8 mouse cellular contexts compared by ENCODE assay signal in genomic region chr14:46702669-46703435, GRCm38 (mm10). TPM values are rescaled to one million over a fixed set of nuclear protein-coding genes. Genes with fewer than 3 reads are reported as not detected.
DNase-seq lines count a peak whose midpoint lies in the region; ATAC-seq and TF ChIP-seq lines count a peak whose summit lies in the region.

No protein-coding gene starts in this region.

- intact Hi-C loops in heart, adult 2 months (cut with DNase I), result loop anchor here (5.0 kb wide), 2 partner anchors 141 to 711 kb away; no protein-coding TSS in a partner anchor

- no peak for TF ChIP-seq EP300 in heart, adult 2 months (IDR thresholded peaks at IDR 0.05; ENCODE audit: insufficient read depth, low read depth, low read length)

- no peaks in the 10 kb centered on the region; the same call in 1 of the 2 replicates for H3K4me1 ChIP-seq in heart, adult 2 months (ENCODE audit: control insufficient read depth, insufficient read depth, low read length)
- H3K4me1 ChIP-seq in kidney, embryonic 15.5 days, result peaks cover 9% of the 10 kb centered on the region; the same call in 1 of the 2 replicates

- H3K79me2 ChIP-seq in heart, adult 2 months (replicated peaks; ENCODE audit: control insufficient read depth, insufficient read depth, low read length), result no peaks in the 10 kb centered on the region

- peak; percentile 43; the same call in 1 of the 2 replicates for ATAC-seq in kidney, embryonic 15.5 days (replicated peaks; ENCODE audit: low FRiP score)

- 38% methylated on average over 17 of the region's 17 CpGs for WGBS in heart, adult 2 months
- 36% methylated on average over 17 of the region's 17 CpGs for WGBS in kidney, embryonic 15.5 days

- no peak for TF ChIP-seq POLR2A in heart, adult 2 months (IDR thresholded peaks at IDR 0.05; ENCODE audit: insufficient read depth, low read depth, low read length)

- no peaks in the 10 kb centered on the region for H3K36me3 ChIP-seq in heart, adult 2 months (ENCODE audit: control insufficient read depth, insufficient read depth, low read length)
- H3K36me3 ChIP-seq in kidney, embryonic 15.5 days, result no peaks in the 10 kb centered on the region

- no peak overlapping the region for H3K4me2 ChIP-seq in kidney, embryonic 15.5 days

- H3K27ac ChIP-seq in heart, adult 2 months, result no peak overlapping the region
- no peak overlapping the region for H3K27ac ChIP-seq in kidney, embryonic 15.5 days

- H3K9me3 ChIP-seq in kidney, embryonic 15.5 days (replicated peaks), result no peaks in the 10 kb centered on the region

- no peak overlapping the region for H3K9ac ChIP-seq in heart, adult 2 months (ENCODE audit: low read depth, low read length)
- H3K9ac ChIP-seq in kidney, embryonic 15.5 days, result no peak overlapping the region

- H3K27me3 ChIP-seq in heart, adult 2 months (ENCODE audit: control insufficient read depth, insufficient read depth, low read length), result no peaks in the 10 kb centered on the region
- H3K27me3 ChIP-seq in kidney, embryonic 15.5 days, result no peaks in the 10 kb centered on the region; the same call in 1 of the 2 replicates

- H3K4me3 ChIP-seq in heart, adult 2 months, result no peak overlapping the region
- no peak overlapping the region for H3K4me3 ChIP-seq in kidney, embryonic 15.5 days (replicated peaks)

- peak; percentile 19 to 75 for DNase-seq in adrenal gland, adult (ENCODE audit: inconsistent age in 2 of 2, low spot score in 1 of 2)
- DNase-seq in adrenal gland, adult 8-10 months, result no peak
- peak; percentile 40 for DNase-seq in A20 (ENCODE audit: low read depth, low spot score)
- DNase-seq in c-Kit-positive CD71-negative TER-119-negative erythroid progenitor cells, embryonic 14.5 days (ENCODE audit: low read depth), result peak; percentile 23
- peak; percentile 45 to 61 for DNase-seq in heart, adult 2 months
- peak; percentile 77 for DNase-seq in lung, postnatal 10 days
- DNase-seq in retina, postnatal 7 days (ENCODE audit: low read depth, low spot score), result peak; percentile 44

- TF ChIP-seq CTCF in heart, adult 2 months (IDR thresholded peaks at IDR 0.05), result peak; percentile 69

RNA-seq across cellular contexts. Expression of gene Cdkn3, which starts 57.5 kb away (rescaled TPM):
- 1 to 10 TPM in 1 of 4 experiments, under 1 TPM in 3; 0.24 to 1.4 (median 0.68) TPM for total RNA-seq in adrenal gland, adult 8-10 months (2022)
- total RNA-seq in heart, adult 2 months (2021), result 1 to 10 TPM in 1 of 2 experiments, under 1 TPM in 1; 0.55 to 1.5 TPM
- 0.70 TPM in 1 of 2 replicates, not detected in the other for polyA plus RNA-seq in heart, adult 2 months (2012; rRNA removed)
- 48.0 and 51.1 TPM in 2 replicates for polyA plus RNA-seq in kidney, embryonic 15.5 days (2015; fragmentation: Nextera tagmentation; extraction: Ambion mirVana)
